Mouse (Mus musculus): ENCODE results near the gene S100a4. TPM values are rescaled to one million over a fixed set of nuclear protein-coding genes. Genes with fewer than 3 reads are reported as not detected.

Gene S100a4
- polyA plus RNA-seq, 1 experiment from 2014 or later = 1.0 TPM

GRCm38 (mm10) chr3:90600458-90601195 lies 2.9 kb upstream of the S100a4 start:
- Histone ChIP-seq H3K36me3 (no peaks in the 10 kb centered on the region), H3K4me3 (no peak overlapping the region), H3K4me2 (no peak overlapping the region), H3K9me3 (no peaks in the 10 kb centered on the region), H3K27ac (replicated peaks) (no peak overlapping the region), H3K4me1 (replicated peaks) (peaks cover 3% of the 10 kb centered on the region; the same call in 1 of the 2 replicates), H3K27me3 (no peaks in the 10 kb centered on the region), H3K9ac (no peak overlapping the region)
- no peak for ATAC-seq (ENCODE audit: low FRiP score, low read depth)
- WGBS = 80% methylated on average over 8 of the region's 8 CpGs

- H3K4me3 ChIP-seq = no peak within 1 kb of the TSS
- peaks cover 3% of the 10 kb centered on the region; the same call in 1 of the 2 replicates for H3K4me1 ChIP-seq (replicated peaks)
- H3K36me3 ChIP-seq = no peaks in the 10 kb centered on the region
- H3K4me2 ChIP-seq = no peak within 1 kb of the TSS
- H3K9ac ChIP-seq = no peak within 1 kb of the TSS
- WGBS = 88% methylated on average over 11 of the region's 11 CpGs
- no peaks in the 10 kb centered on the region for H3K9me3 ChIP-seq
- H3K27ac ChIP-seq (replicated peaks) = no peak within 1 kb of the TSS
- H3K27me3 ChIP-seq = no peaks in the 10 kb centered on the region
- no peak for ATAC-seq (ENCODE audit: low FRiP score, low read depth)
Observed at GRCm38 (mm10) chr3:90601486-90602110, 2.0 kb upstream of the S100a4 start, which contains the start of gene Gm42674. Gene Gm42674, plus strand, starts transcription at chr3:90601904.

GRCm38 (mm10) chr3:90604416-90604815 lies 845 bp downstream of the S100a4 start:
- WGBS = 55% methylated on average over 4 of the region's 4 CpGs
- H3K36me3 ChIP-seq = no peaks in the 10 kb centered on the region
- no peak overlapping the region for H3K4me3 ChIP-seq
- H3K27me3 ChIP-seq = no peaks in the 10 kb centered on the region
- H3K9ac ChIP-seq = no peak overlapping the region
- H3K4me2 ChIP-seq = no peak overlapping the region
- peaks cover 3% of the 10 kb centered on the region; the same call in 1 of the 2 replicates for H3K4me1 ChIP-seq (replicated peaks)
- H3K27ac ChIP-seq (replicated peaks) = no peak overlapping the region
- H3K9me3 ChIP-seq = no peaks in the 10 kb centered on the region
- ATAC-seq (ENCODE audit: low FRiP score, low read depth) = no peak

- no peak overlapping the region for H3K4me2 ChIP-seq
- H3K27ac ChIP-seq (replicated peaks) = no peak overlapping the region
- no peaks in the 10 kb centered on the region for H3K9me3 ChIP-seq
- WGBS = 88% methylated on average over 3 of the region's 3 CpGs
- H3K9ac ChIP-seq = no peak overlapping the region
- no peaks in the 10 kb centered on the region for H3K36me3 ChIP-seq
- no peak for ATAC-seq (ENCODE audit: low FRiP score, low read depth)
- no peak overlapping the region for H3K4me3 ChIP-seq
- no peaks in the 10 kb centered on the region for H3K27me3 ChIP-seq
- peaks cover 3% of the 10 kb centered on the region; the same call in 1 of the 2 replicates for H3K4me1 ChIP-seq (replicated peaks)
Observed at GRCm38 (mm10) chr3:90605049-90605448, 1.5 kb downstream of the S100a4 start.

- H3K36me3 ChIP-seq = no peaks in the 10 kb centered on the region
- H3K27ac ChIP-seq (replicated peaks) = no peak overlapping the region
- H3K4me2 ChIP-seq = no peak overlapping the region
- H3K9me3 ChIP-seq = no peaks in the 10 kb centered on the region
- ATAC-seq (ENCODE audit: low FRiP score, low read depth) = no peak
- 96% methylated on average over 2 of the region's 2 CpGs for WGBS
- no peak overlapping the region for H3K9ac ChIP-seq
- H3K4me1 ChIP-seq (replicated peaks) = peaks cover 3% of the 10 kb centered on the region; the same call in 1 of the 2 replicates
- no peak overlapping the region for H3K4me3 ChIP-seq
- no peaks in the 10 kb centered on the region for H3K27me3 ChIP-seq
Observed at GRCm38 (mm10) chr3:90605736-90606135, 2.2 kb downstream of the S100a4 start.

- no peak for ATAC-seq (ENCODE audit: low FRiP score, low read depth)
- no peak overlapping the region for H3K9ac ChIP-seq
- H3K4me3 ChIP-seq = no peak overlapping the region
- 89% methylated on average over 6 of the region's 6 CpGs for WGBS
- H3K9me3 ChIP-seq = no peaks in the 10 kb centered on the region
- H3K4me2 ChIP-seq = no peak overlapping the region
- H3K27me3 ChIP-seq = no peaks in the 10 kb centered on the region
- no peak overlapping the region for H3K27ac ChIP-seq (replicated peaks)
- peaks cover 3% of the 10 kb centered on the region; the same call in 1 of the 2 replicates for H3K4me1 ChIP-seq (replicated peaks)
- no peaks in the 10 kb centered on the region for H3K36me3 ChIP-seq
Observed at GRCm38 (mm10) chr3:90606185-90606584, 2.6 kb downstream of the S100a4 start.

GRCm38 (mm10) chr3:90607361-90607760 lies 3.8 kb downstream of the S100a4 start:
- ATAC-seq (ENCODE audit: low FRiP score, low read depth) = no peak
- H3K27ac ChIP-seq (replicated peaks) = no peak overlapping the region
- peaks cover 3% of the 10 kb centered on the region; the same call in 1 of the 2 replicates for H3K4me1 ChIP-seq (replicated peaks)
- H3K27me3 ChIP-seq = no peaks in the 10 kb centered on the region
- H3K9ac ChIP-seq = no peak overlapping the region
- no peaks in the 10 kb centered on the region for H3K9me3 ChIP-seq
- no peak overlapping the region for H3K4me2 ChIP-seq
- H3K36me3 ChIP-seq = no peaks in the 10 kb centered on the region
- no peak overlapping the region for H3K4me3 ChIP-seq
- 86% methylated on average over 3 of the region's 3 CpGs for WGBS

- Histone ChIP-seq H3K4me2 (no peak within 1 kb of the TSS), H3K9me3 (no peaks in the 10 kb centered on the region), H3K4me1 (replicated peaks) (peaks cover 10% of the 10 kb centered on the region), H3K27me3 (no peaks in the 10 kb centered on the region), H3K36me3 (no peaks in the 10 kb centered on the region), H3K9ac (no peak within 1 kb of the TSS), H3K4me3 (no peak within 1 kb of the TSS), H3K27ac (replicated peaks) (no peak within 1 kb of the TSS)
- no peak for ATAC-seq (ENCODE audit: low FRiP score, low read depth)
- WGBS = 67% methylated on average over 3 of the region's 3 CpGs
Observed at GRCm38 (mm10) chr3:90608223-90608622, 4.7 kb downstream of the S100a4 start, which contains the start of gene S100a5. Gene S100a5, plus strand, starts transcription at chr3:90608523.

- no peaks in the 10 kb centered on the region for H3K9me3 ChIP-seq
- H3K9ac ChIP-seq = no peak overlapping the region
- H3K4me2 ChIP-seq = no peak overlapping the region
- 0 out of 2 replicates have a peak, but pooled peaks cover 4% of the 10 kb centered on the region for H3K27me3 ChIP-seq
- no peak for ATAC-seq (ENCODE audit: low FRiP score, low read depth)
- H3K36me3 ChIP-seq = no peaks in the 10 kb centered on the region
- H3K4me3 ChIP-seq = no peak overlapping the region
- H3K4me1 ChIP-seq (replicated peaks) = peaks cover 11% of the 10 kb centered on the region
- H3K27ac ChIP-seq (replicated peaks) = no peak overlapping the region
Observed at GRCm38 (mm10) chr3:90609102-90609501, 5.5 kb downstream of the S100a4 start.

GRCm38 (mm10) chr3:90611494-90611893 lies 7.9 kb downstream of the S100a4 start:
- 0 out of 2 replicates have a peak, but pooled peaks cover 4% of the 10 kb centered on the region for H3K27me3 ChIP-seq
- H3K9me3 ChIP-seq = no peaks in the 10 kb centered on the region
- H3K4me1 ChIP-seq (replicated peaks) = peaks cover 9% of the 10 kb centered on the region
- H3K4me3 ChIP-seq = no peak overlapping the region
- ATAC-seq (ENCODE audit: low FRiP score, low read depth) = no peak
- WGBS = 89% methylated on average over 3 of the region's 3 CpGs
- no peak overlapping the region for H3K27ac ChIP-seq (replicated peaks)
- H3K4me2 ChIP-seq = no peak overlapping the region
- H3K36me3 ChIP-seq = no peaks in the 10 kb centered on the region
- no peak overlapping the region for H3K9ac ChIP-seq

- Histone ChIP-seq H3K9me3 (no peaks in the 10 kb centered on the region), H3K36me3 (no peaks in the 10 kb centered on the region), H3K9ac (no peak overlapping the region), H3K4me1 (replicated peaks) (peaks cover 9% of the 10 kb centered on the region), H3K27me3 (0 out of 2 replicates have a peak, but pooled peaks cover 4% of the 10 kb centered on the region), H3K4me2 (no peak overlapping the region), H3K27ac (replicated peaks) (no peak overlapping the region), H3K4me3 (no peak overlapping the region)
- WGBS = 68% methylated on average over 4 of the region's 4 CpGs
- no peak for ATAC-seq (ENCODE audit: low FRiP score, low read depth)
Observed at GRCm38 (mm10) chr3:90612061-90612460, 8.5 kb downstream of the S100a4 start.

GRCm38 (mm10) chr3:90612728-90613291 lies 9.2 kb downstream of the S100a4 start, which contains the start of gene S100a6:
Gene S100a6, plus strand, starts transcription at chr3:90612882.
- H3K36me3 ChIP-seq = no peaks in the 10 kb centered on the region
- H3K9ac ChIP-seq = peak within 1 kb of the TSS; percentile 17; the same call in 1 of the 2 replicates
- H3K4me2 ChIP-seq = peak within 1 kb of the TSS; percentile 67
- WGBS = under 1% methylated on average over 23 of the region's 23 CpGs
- H3K4me3 ChIP-seq = peak within 1 kb of the TSS; percentile 31
- 0 out of 2 replicates have a peak, but pooled peaks cover 4% of the 10 kb centered on the region for H3K27me3 ChIP-seq
- H3K9me3 ChIP-seq = no peaks in the 10 kb centered on the region
- ATAC-seq (ENCODE audit: low FRiP score, low read depth) = peak; percentile 68
- peaks cover 9% of the 10 kb centered on the region for H3K4me1 ChIP-seq (replicated peaks)
- H3K27ac ChIP-seq (replicated peaks) = no peak within 1 kb of the TSS

Measured in hindbrain, embryonic 15.5 days (tissue).